Mouse (Mus musculus) lung, embryonic 16.5 days (tissue): ENCODE data around the gene Ascl4. TPM values are rescaled to one million over a fixed set of nuclear protein-coding genes. Genes with fewer than 3 reads are reported as not detected.

Source experiments
- ATAC-seq: fragments of 200-750 bp; cut with Nextera tagmentation; 2 replicates; pipeline ENCODE4 v1.8.0; 2017; ENCODE audit warnings: low read depth, mild to moderate bottlenecking, moderate library complexity
- H3K27ac ChIP-seq: fragments of 300-500 bp; sonication (generic); 2 replicates; pipeline ENCODE4 v1.5.1; 2014; ENCODE audit warnings: mild to moderate bottlenecking, control low read depth, low read length
- H3K27me3 ChIP-seq: fragments of 300-500 bp; sonication (generic); 2 replicates; pipeline ENCODE4 v1.6.1; 2014; ENCODE audit warnings: low read depth, low read length, mixed read lengths; ENCODE audit not compliant: control insufficient read depth, insufficient read depth
- H3K36me3 ChIP-seq: fragments of 300-500 bp; sonication (generic); 2 replicates; pipeline ENCODE4 v1.6.1; 2014; ENCODE audit warnings: low read length; ENCODE audit not compliant: control insufficient read depth, insufficient read depth
- H3K4me1 ChIP-seq: fragments of 300-500 bp; sonication (generic); replicated peaks from 2 replicates; pipeline ENCODE4 v1.6.1; 2014; ENCODE audit warnings: low read length, mixed read lengths; ENCODE audit not compliant: control insufficient read depth, insufficient read depth
- H3K4me2 ChIP-seq: fragments of 300-500 bp; sonication (generic); 2 replicates; pipeline ENCODE4 v1.6.1; 2014; ENCODE audit warnings: low read depth, low read length, control low read depth
- H3K4me3 ChIP-seq: fragments of 300-500 bp; sonication (generic); 2 replicates; pipeline ENCODE4 v1.5.1; 2014; ENCODE audit warnings: mild to moderate bottlenecking, low read length, control low read depth
- H3K9ac ChIP-seq: fragments of 300-500 bp; sonication (generic); 2 replicates; pipeline ENCODE4 v1.6.1; 2014; ENCODE audit warnings: low read length, control low read depth
- H3K9me3 ChIP-seq: fragments of 300-500 bp; sonication (generic); 2 replicates; pipeline ENCODE4 v1.6.1; 2016; ENCODE audit warnings: low read length; ENCODE audit not compliant: control insufficient read depth
- WGBS: fragments of 180-500 bp; shearing (Covaris S2); extraction: QIAGEN DNeasy Blood & Tissue Kit; methylation state at CpG from one replicate; pipeline ENCODE4 v1.1.7; 2014; 5-methylcytosine and 5-hydroxymethylcytosine counted together
- polyA plus RNA-seq: library from polyadenylated mRNA; unstranded; fragments of >200 nt; fragmentation: Nextera tagmentation; extraction: Ambion mirVana; gene quantifications from 2 replicates; pipeline ENCODE4 v1.2.1, GENCODE M21; 2015

Gene Ascl4
- 0.10 and 0.19 TPM in 2 replicates for polyA plus RNA-seq

DNA sequence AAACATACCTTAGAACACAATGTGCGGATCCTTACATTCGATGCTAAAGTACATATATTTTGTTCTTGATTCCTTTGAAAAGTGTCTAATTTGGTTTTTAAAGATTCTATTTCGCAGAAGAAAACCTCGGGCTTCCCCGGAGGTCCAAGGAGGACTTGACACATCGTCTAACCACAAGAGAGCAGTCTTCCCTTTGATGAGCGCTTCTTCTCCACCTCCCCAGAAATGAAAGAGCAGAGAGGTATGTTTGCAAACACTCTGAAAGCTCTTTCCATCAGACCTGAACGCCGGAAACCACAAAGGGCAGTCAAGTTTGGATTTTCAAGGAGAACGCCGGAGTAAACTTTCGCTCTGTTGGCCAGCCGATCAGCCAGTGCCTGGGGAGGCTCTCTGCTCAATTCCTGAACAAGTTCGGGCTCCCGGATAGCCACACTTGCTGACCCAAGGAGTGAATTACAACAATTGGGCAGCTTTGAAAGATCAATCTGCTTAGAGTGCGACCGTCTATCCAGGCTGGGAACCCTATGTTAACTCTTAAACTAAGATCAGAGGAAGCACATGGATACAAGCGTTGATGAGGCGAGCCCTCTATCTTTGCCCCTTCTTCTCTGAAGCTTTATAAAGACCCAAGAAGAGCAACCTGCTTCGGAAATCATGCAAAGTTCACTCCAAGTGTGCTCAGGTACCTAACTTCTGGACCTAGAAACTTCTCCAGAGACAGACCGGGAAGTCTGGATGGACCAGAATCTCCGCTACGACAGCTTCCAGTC, at the start of gene Ascl4:
TSS of gene Ascl4 (plus strand) at position 6 of the 770 bp plus-strand sequence.
- Histone ChIP-seq H3K4me3 (peak within 1 kb of the TSS; percentile 60), H3K9me3 (no peaks in the 10 kb centered on the region), H3K4me2 (peak within 1 kb of the TSS; percentile 96), H3K27ac (no peak within 1 kb of the TSS), H3K27me3 (peaks cover 17% of the 10 kb centered on the region), H3K9ac (peak within 1 kb of the TSS; percentile 60), H3K4me1 (peaks cover 17% of the 10 kb centered on the region), H3K36me3 (no peaks in the 10 kb centered on the region)
- 3% methylated on average over 23 of the region's 23 CpGs for WGBS
- ATAC-seq, result 0 out of 2 replicates have a peak, but pooled peaks have one; percentile 19

DNA sequence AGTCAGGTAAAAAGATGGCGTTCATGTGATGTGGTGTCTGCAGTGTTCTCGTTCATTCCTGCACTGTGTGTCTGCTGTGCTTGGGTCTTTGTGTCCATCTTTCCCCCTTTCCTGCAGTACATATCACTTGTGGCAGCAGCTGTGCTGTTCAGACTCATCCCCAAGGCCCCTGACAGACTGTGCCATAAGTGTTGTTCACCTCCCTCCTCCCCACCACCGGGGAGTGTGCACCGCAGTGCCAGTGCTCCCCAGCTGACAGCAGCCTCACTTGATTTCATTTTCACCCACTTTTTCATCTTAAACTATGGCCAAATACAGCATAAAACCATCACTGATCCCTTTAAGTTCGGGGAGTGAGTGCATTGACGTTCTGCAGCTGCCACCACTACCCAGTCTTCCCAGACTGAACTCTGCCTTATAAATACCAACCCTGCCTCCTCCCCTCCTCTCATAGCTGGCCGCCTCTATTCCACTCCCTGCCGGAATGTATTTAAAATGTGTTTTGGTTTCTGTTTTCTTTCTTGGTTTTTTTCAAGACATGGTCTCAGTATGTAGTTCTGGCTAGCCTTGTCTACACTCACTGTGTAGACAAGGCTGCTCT, 47.5 kb upstream of the Ascl4 start:
- Histone ChIP-seq H3K9me3 (no peaks in the 10 kb centered on the region), H3K9ac (no peak overlapping the region), H3K4me2 (no peak overlapping the region), H3K4me3 (no peak overlapping the region), H3K27me3 (no peaks in the 10 kb centered on the region), H3K27ac (no peak overlapping the region), H3K36me3 (peaks cover 48% of the 10 kb centered on the region), H3K4me1 (no peaks in the 10 kb centered on the region)
- WGBS, result 65% methylated on average over 8 of the region's 8 CpGs
- ATAC-seq, result peak; percentile 60; the same call in 1 of the 2 replicates

DNA sequence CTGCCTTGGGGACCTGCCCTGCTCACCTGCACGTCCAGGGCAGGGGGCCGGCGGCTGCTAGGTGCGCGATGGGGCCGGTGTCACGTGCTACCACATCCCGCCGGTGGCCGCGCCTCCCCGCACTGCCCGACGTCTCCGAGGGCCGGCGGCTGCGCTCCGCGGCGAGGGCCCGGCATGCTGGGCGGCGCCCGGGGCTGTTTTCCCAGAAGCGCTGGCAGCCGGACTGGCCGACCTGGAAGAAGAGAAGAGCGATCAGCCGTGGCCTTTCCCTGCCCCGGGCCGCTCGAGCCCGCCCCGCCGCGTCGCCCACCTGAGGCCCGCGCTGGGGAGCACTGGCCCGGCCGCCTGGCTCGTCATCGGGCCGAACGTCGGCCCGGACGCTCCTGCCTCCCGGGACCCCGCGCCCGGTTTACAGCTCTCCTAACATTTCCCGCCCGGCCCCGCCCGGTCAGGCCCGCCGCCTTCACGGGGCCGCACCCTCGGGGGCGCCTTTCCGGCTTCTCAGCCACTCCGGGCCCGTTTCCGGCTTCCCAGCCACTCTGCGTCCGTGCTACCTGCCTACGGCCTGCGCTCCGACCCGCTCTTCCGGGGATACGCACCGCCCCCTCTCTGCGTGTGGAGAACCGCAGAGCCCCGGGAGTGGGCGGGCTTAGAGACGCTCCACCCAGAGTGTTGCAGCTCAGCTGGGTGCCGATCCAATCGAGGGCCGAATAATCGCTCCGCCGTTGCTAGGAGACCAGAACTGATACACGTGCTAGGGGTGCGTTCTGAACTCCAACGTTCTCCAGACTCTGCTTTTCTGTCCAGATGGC, 10.8 kb upstream of the Ascl4 start, which contains the start of gene Prdm4:
TSS of gene Prdm4 (minus strand) at position 645 of the 812 bp plus-strand sequence.
- Histone ChIP-seq H3K4me3 (peak within 1 kb of the TSS; percentile 90), H3K4me1 (peaks cover 9% of the 10 kb centered on the region), H3K36me3 (peaks cover 13% of the 10 kb centered on the region), H3K9me3 (no peaks in the 10 kb centered on the region), H3K9ac (peak within 1 kb of the TSS; percentile 89), H3K27me3 (no peaks in the 10 kb centered on the region), H3K4me2 (peak within 1 kb of the TSS; percentile 83), H3K27ac (peak within 1 kb of the TSS; percentile 86)
- ATAC-seq, result peak; percentile 100
- under 1% methylated on average over 88 of the region's 90 CpGs for WGBS

DNA sequence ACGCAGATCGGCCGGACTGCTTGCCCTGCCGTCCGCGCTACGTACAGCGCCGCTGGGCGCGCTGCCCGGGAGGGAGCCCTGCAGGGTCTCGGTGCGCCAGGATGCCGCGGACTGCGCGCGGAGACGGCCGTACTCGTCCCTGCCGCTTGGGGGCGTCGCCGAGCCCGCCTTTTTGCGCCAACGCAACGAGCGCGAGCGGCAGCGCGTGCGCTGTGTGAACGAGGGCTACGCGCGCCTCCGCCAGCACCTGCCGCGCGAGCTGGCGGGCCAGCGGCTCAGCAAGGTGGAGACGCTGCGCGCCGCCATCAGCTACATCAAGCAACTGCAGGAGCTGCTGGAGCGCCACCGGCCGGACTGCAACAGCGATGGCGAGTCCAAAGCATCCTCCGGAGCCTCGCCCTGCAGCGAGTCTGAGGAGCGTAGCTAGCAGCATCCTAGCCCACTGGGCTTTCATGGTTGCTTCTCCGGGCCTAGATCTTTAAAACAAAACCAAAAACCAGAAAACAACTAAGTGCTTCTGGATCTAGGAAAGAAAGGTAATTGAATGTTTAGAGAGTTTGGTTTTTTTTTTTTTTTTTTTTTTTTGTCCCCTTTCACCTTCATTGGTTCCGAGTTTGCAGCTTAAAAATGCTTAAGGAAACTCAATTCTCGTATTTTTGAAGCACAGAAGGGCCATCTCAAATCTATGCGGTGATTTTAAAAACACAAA, 1.2 kb downstream of the Ascl4 start:
- peak; percentile 83 for ATAC-seq
- Histone ChIP-seq H3K4me2 (peak overlapping the region; percentile 96), H3K27me3 (peaks cover 17% of the 10 kb centered on the region), H3K27ac (no peak overlapping the region), H3K4me3 (peak overlapping the region; percentile 60), H3K9me3 (no peaks in the 10 kb centered on the region), H3K36me3 (no peaks in the 10 kb centered on the region), H3K4me1 (peaks cover 17% of the 10 kb centered on the region), H3K9ac (peak overlapping the region; percentile 60)
- WGBS, result under 1% methylated on average over 63 of the region's 63 CpGs

DNA sequence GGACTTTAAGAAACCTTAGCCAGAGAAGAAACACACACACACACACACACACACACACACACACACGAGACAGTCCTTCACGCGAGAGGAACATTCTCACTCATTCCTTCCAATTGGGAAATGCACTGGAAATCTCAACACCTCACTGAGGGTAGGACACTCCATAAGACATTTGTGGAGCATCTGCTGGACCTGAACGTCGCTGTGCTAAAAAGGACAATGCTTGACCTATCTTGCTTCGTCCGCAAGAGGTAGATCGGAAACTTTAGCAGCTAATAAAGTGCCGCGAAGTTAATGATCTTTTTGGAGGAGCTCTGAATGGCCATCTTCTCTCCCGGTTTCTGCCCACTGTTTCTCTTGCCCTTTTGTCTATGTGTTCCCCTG, 1.7 kb downstream of the Ascl4 start:
- Histone ChIP-seq H3K4me3 (peak overlapping the region; percentile 60; the same call in 1 of the 2 replicates), H3K27ac (no peak overlapping the region), H3K9me3 (no peaks in the 10 kb centered on the region), H3K9ac (0 out of 2 replicates have a peak overlapping the region, but pooled peaks have one; percentile 7), H3K4me2 (peak overlapping the region; percentile 96), H3K4me1 (peaks cover 17% of the 10 kb centered on the region), H3K27me3 (peaks cover 14% of the 10 kb centered on the region), H3K36me3 (no peaks in the 10 kb centered on the region)
- ATAC-seq, result no peak
- 42% methylated on average over 11 of the region's 11 CpGs for WGBS

DNA sequence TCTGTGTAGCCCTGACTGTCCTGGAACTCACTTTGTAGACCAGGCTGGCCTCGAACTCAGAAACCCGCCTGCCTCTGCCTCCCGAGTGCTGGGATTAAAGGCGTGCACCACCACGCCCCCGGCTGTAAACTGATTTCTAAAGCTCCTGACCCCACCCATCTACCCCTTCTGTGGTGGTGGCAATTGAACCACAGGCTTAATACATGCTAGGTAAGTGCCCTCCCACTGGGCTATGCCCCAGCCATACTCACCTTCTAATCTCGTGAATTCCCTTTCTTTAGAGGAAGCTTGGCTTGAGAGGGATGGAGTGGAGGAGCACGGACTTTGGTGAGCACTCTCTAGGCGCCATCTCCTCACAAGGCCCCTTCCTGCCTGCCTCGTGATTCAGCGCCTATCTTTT, 2.5 kb downstream of the Ascl4 start:
- H3K27ac ChIP-seq, result no peak overlapping the region
- no peak for ATAC-seq
- no peak overlapping the region for H3K4me3 ChIP-seq
- no peaks in the 10 kb centered on the region for H3K36me3 ChIP-seq
- peaks cover 17% of the 10 kb centered on the region for H3K4me1 ChIP-seq
- WGBS, result 82% methylated on average over 11 of the region's 11 CpGs
- no peak overlapping the region for H3K9ac ChIP-seq
- no peaks in the 10 kb centered on the region for H3K9me3 ChIP-seq
- peaks cover 14% of the 10 kb centered on the region for H3K27me3 ChIP-seq
- H3K4me2 ChIP-seq, result no peak overlapping the region

DNA sequence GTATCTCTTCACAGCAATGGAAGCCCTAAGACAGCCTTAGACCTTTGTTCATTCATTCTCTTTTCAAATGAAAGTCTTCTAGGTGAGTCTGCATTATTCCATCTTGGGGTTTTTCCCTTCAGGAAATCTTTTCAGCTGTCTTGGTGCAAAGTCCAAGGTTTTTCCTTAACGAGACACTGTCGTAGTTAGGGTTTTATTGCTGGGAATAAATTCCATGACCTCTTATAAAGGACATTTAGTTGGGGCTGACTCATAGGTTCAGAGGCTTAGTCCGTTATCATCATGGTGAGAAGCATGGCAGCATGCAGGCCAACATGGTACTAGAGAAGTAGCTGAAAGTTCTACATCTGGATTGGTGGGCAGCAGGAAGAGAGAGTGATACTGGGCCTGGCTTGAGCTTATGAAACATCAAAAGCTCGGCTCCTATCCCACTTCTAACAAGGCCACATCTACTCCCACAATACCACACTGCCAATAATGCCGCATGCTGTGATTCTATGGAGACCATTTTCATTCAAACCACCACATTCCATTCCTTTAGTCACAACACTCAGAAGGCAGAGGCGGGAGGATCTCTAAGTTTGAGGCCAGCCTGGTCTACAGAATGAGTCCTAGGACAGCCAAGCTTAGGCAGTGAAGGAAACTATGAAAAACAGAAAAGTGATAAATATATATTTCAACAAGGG, 8.9 kb downstream of the Ascl4 start:
- no peak overlapping the region for H3K4me3 ChIP-seq
- peaks cover 39% of the 10 kb centered on the region for H3K36me3 ChIP-seq
- H3K9ac ChIP-seq, result no peak overlapping the region
- no peak overlapping the region for H3K4me2 ChIP-seq
- 94% methylated on average over 6 of the region's 6 CpGs for WGBS
- H3K9me3 ChIP-seq, result peaks cover 5% of the 10 kb centered on the region
- H3K27me3 ChIP-seq, result no peaks in the 10 kb centered on the region
- H3K4me1 ChIP-seq, result no peaks in the 10 kb centered on the region
- H3K27ac ChIP-seq, result no peak overlapping the region
- no peak for ATAC-seq

DNA sequence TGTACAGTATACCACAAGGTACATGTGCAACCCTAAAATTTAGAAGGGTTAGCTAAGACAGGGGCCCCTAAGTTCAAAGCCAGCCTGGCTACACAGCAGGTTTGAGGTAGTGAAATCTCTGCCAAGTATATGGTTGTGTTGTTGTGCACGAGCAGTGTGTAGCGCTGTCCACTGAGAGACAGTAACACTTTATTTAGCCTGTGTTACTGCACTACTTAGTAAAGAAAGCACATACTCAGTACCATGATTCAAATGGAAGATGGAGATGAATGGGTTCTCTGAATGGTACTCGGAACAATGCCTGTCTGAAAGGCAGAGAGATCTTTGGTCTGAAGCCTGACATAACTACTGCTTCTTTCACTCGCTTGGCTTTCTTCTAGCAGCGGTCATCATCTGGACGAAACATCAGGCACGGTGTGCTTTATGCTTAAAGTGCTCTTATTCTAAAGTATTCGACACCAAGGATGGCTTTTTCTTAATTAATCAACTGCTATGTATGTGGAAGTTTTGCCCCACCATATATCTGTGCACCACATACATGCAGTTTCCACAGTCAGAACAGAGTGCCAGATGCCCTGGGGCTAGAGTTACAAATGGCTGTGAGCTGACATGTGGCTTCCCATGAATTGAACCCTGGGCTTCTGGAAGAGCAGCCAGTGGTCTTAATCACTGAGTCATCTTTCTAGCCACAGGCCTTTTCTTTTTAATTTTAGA, 21.2 kb downstream of the Ascl4 start:
- ATAC-seq, result no peak
- H3K4me3 ChIP-seq, result no peak overlapping the region
- no peaks in the 10 kb centered on the region for H3K9me3 ChIP-seq
- H3K4me1 ChIP-seq, result no peaks in the 10 kb centered on the region; the same call in 1 of the 2 replicates
- H3K27ac ChIP-seq, result no peak overlapping the region
- no peak overlapping the region for H3K9ac ChIP-seq
- no peak overlapping the region for H3K4me2 ChIP-seq
- 96% methylated on average over 8 of the region's 8 CpGs for WGBS
- peaks cover 57% of the 10 kb centered on the region for H3K36me3 ChIP-seq
- H3K27me3 ChIP-seq, result no peaks in the 10 kb centered on the region
